Mouse (Mus musculus): ENCODE measurements at regions not wholly inside any gene's neighbourhood (a gene's known extent, or its start where the extent isn't known, plus 50 kb on each side); places are given as distances from the start of the nearest gene placed in this dataset.

- TF ChIP-seq GATA1 (IDR thresholded peaks at IDR 0.05; ENCODE audit: borderline replicate concordance, low read length): no peak
- no peak for TF ChIP-seq FLI1 (IDR thresholded peaks at IDR 0.05; ENCODE audit: low read length)
Observed at GRCm38 (mm10) chr5:4560370-4561138, 197.3 kb downstream of the Fzd1 start.
